Mouse (Mus musculus): Measurements from ENCODE around the gene Ciz1. TPM values are rescaled to one million over a fixed set of nuclear protein-coding genes. Genes with fewer than 3 reads are reported as not detected.
"Not testable (repeated sequence)": the region's sequence is repeated elsewhere in the genome, so short reads cannot be mapped to it uniquely, and the experiment has no call there.

Gene Ciz1
- polyA plus RNA-seq, 1 experiment from 2014 or later, result 57.0 TPM

DNA sequence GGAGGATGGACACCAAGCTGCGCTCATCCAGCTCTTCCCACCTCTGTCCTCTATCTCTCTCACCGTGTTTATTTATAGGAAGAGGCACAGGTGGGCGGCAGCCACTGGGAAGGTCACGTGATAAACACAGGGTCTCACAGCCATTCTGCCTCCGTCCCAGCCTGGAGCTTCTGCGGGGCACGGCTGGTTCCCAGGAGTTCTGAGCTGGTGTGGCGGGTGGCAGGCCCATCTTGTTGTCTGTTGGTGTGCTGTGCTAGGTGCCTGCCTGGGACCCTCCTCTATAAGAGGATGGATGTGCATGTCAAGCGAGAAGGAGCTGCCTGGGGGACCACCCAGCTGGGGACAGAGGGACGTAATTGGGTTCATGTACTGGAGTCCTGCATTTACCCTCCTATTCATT is 6.3 kb downstream of the Ciz1 start:
- DNase-seq (ENCODE audit: low spot score), result no peak
- Histone ChIP-seq H3K4me2 (ENCODE audit: low read depth) (no peak overlapping the region), H3K4me3 (ENCODE audit: low read depth, low read length) (no peak overlapping the region), H3K4me1 (ENCODE audit: control insufficient read depth, insufficient read depth, low read length) (peaks cover 9% of the 10 kb centered on the region; the same call in 1 of the 2 replicates), H3K36me3 (ENCODE audit: control insufficient read depth, insufficient read depth, low read length) (no peaks in the 10 kb centered on the region), H3K9me3 (ENCODE audit: control insufficient read depth, low read length) (no peaks in the 10 kb centered on the region), H3K27ac (ENCODE audit: low read depth, low read length) (no peak overlapping the region), H3K27me3 (ENCODE audit: control insufficient read depth, insufficient read depth, low read length) (peaks cover 8% of the 10 kb centered on the region), H3K9ac (ENCODE audit: low read length) (no peak overlapping the region)
- ATAC-seq (ENCODE audit: insufficient read depth, low FRiP score, low TSS enrichment), result no peak
- 63% methylated on average over 10 of the region's 10 CpGs for WGBS

DNA sequence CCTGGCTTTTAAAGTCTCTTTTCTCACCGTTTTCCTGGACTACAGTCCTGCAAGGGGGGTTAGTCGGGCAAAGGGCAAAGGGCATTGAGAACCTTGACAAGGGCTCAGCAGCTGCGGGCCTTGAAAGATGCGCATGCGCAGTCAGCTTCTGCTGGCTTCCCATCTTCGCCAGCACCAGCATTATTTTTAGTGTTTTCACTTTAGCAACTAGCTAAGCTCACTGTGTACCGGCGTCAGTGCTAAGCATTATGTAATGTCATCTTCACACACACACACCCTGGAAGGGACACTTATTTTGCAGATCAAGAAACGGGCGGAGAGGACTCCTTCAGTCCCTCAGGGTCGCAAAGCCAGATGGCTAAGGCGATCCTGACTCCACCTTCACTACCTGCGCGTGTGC is 8.6 kb downstream of the Ciz1 start:
- WGBS, result 5% methylated on average over 14 of the region's 14 CpGs
- no peak for ATAC-seq (ENCODE audit: insufficient read depth, low FRiP score, low TSS enrichment)

DNA sequence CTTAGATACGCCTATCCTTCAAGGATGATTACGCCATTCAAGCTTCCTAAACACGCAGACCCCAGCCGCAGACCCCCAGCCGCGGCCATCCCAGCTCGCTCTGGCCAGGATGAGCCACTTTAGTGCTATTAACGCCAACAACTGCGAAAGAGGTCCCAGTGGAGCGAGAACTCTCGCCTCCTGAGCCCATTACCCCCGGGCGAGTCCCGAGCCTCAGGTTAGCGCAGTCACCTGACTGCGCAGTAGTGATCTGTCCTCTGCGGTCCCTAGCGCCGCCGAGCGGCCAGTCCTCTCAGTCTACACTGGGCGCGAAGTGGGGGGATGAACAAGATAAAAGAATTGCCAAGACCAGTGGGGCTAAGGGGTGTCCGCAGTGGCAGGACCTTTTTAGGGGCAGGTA is 9.3 kb downstream of the Ciz1 start:
- DNase-seq (ENCODE audit: low spot score) (peak; percentile 75), ATAC-seq (ENCODE audit: insufficient read depth, low FRiP score, low TSS enrichment) (peak; percentile 52; the same call in 1 of the 2 replicates)
- Histone ChIP-seq H3K27ac (ENCODE audit: low read depth, low read length) (no peak overlapping the region), H3K9ac (ENCODE audit: low read length) (peak overlapping the region; percentile 32; the same call in 1 of the 2 replicates), H3K27me3 (ENCODE audit: control insufficient read depth, insufficient read depth, low read length) (peaks cover 8% of the 10 kb centered on the region), H3K4me2 (ENCODE audit: low read depth) (peak overlapping the region; percentile 61), H3K36me3 (ENCODE audit: control insufficient read depth, insufficient read depth, low read length) (peaks cover 3% of the 10 kb centered on the region; the same call in 1 of the 2 replicates), H3K4me3 (ENCODE audit: low read depth, low read length) (peak overlapping the region; percentile 31), H3K9me3 (ENCODE audit: control insufficient read depth, low read length) (no peaks in the 10 kb centered on the region), H3K4me1 (ENCODE audit: control insufficient read depth, insufficient read depth, low read length) (peaks cover 16% of the 10 kb centered on the region)
- WGBS, result 2% methylated on average over 24 of the region's 24 CpGs

More for the DNA sequence above, 8.6 kb downstream of the Ciz1 start:
- Histone ChIP-seq H3K9ac (ENCODE audit: low read length) (no peak overlapping the region; the same call in 1 of the 2 replicates), H3K27me3 (ENCODE audit: control insufficient read depth, insufficient read depth, low read length) (peaks cover 8% of the 10 kb centered on the region), H3K27ac (ENCODE audit: low read depth, low read length) (no peak overlapping the region), H3K36me3 (ENCODE audit: control insufficient read depth, insufficient read depth, low read length) (peaks cover 2% of the 10 kb centered on the region; the same call in 1 of the 2 replicates), H3K4me1 (ENCODE audit: control insufficient read depth, insufficient read depth, low read length) (peaks cover 16% of the 10 kb centered on the region), H3K9me3 (ENCODE audit: control insufficient read depth, low read length) (no peaks in the 10 kb centered on the region), H3K4me3 (ENCODE audit: low read depth, low read length) (peak overlapping the region; percentile 31), H3K4me2 (ENCODE audit: low read depth) (peak overlapping the region; percentile 61)
- peak; percentile 73 for DNase-seq (ENCODE audit: low spot score)

DNA sequence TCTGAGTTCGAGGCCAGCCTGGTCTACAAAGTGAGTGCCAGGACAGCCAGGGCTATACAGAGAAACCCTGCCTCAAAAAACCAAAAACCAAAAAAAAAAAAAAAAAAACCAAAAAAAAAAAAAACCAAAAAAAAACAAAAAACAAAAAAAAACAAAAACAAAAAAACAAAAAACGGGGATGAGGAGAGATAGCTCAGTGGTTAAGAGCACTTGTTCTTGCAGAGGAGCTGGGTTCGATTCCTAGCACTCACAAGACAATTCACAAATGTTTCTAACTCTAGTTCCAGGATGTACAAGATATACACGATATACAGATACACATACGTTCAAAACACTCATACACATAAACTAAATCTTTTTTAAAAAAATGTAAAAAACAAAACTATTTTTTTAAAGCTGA is 10.1 kb downstream of the Ciz1 start:
- H3K9ac ChIP-seq (ENCODE audit: low read length); ATAC-seq (ENCODE audit: insufficient read depth, low FRiP score, low TSS enrichment); DNase-seq (ENCODE audit: low spot score); H3K9me3 ChIP-seq (ENCODE audit: control insufficient read depth, low read length); H3K36me3 ChIP-seq (ENCODE audit: control insufficient read depth, insufficient read depth, low read length); H3K27me3 ChIP-seq (ENCODE audit: control insufficient read depth, insufficient read depth, low read length); H3K27ac ChIP-seq (ENCODE audit: low read depth, low read length): not testable (repeated sequence)
- Histone ChIP-seq H3K4me3 (ENCODE audit: low read depth, low read length) (peak overlapping the region; percentile 84), H3K4me1 (ENCODE audit: control insufficient read depth, insufficient read depth, low read length) (peaks cover 16% of the 10 kb centered on the region), H3K4me2 (ENCODE audit: low read depth) (peak overlapping the region; percentile 77)
- 39% methylated on average over 5 of the region's 5 CpGs for whole genome bisulfite sequencing

DNA sequence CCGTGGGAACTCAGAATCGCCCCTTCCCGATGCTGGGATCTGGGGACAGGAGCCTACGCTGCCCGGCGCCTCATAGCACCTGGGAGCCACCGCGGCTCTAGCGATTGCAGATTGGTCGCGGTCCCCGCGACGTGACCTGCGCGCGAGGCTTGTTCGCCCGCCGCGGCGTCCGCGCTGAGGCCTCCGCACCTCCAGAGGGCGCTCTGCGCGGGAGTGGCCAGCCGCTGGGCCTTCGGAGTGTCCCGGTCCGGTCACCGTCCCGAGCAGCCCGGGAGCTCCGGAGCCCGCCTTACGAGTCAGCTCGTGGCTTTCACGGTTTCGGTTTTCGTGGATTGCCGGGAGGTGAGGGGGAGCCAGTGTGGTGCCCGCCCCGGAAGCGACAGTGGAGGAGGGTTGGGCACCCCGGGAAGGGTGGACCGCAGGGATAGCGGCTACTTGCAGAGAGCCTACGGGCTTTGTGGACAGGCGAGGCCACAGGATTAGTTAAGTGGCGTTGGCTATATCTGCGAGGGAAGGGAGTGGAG is 10.8 kb downstream of the Ciz1 start:
- H3K36me3 ChIP-seq (ENCODE audit: control insufficient read depth, insufficient read depth, low read length), result peaks cover 8% of the 10 kb centered on the region; the same call in 1 of the 2 replicates
- peak overlapping the region; percentile 76 for H3K27ac ChIP-seq (ENCODE audit: low read depth, low read length)
- peaks cover 8% of the 10 kb centered on the region for H3K27me3 ChIP-seq (ENCODE audit: control insufficient read depth, insufficient read depth, low read length)
- no peaks in the 10 kb centered on the region for H3K9me3 ChIP-seq (ENCODE audit: control insufficient read depth, low read length)
- DNase-seq (ENCODE audit: low spot score) (peak; percentile 92), ATAC-seq (ENCODE audit: insufficient read depth, low FRiP score, low TSS enrichment) (peak; percentile 78)
- H3K4me2 ChIP-seq (ENCODE audit: low read depth), result peak overlapping the region; percentile 77
- H3K9ac ChIP-seq (ENCODE audit: low read length), result peak overlapping the region; percentile 92
- H3K4me3 ChIP-seq (ENCODE audit: low read depth, low read length), result peak overlapping the region; percentile 84
- WGBS, result under 1% methylated on average over 53 of the region's 53 CpGs
- H3K4me1 ChIP-seq (ENCODE audit: control insufficient read depth, insufficient read depth, low read length), result peaks cover 16% of the 10 kb centered on the region

DNA sequence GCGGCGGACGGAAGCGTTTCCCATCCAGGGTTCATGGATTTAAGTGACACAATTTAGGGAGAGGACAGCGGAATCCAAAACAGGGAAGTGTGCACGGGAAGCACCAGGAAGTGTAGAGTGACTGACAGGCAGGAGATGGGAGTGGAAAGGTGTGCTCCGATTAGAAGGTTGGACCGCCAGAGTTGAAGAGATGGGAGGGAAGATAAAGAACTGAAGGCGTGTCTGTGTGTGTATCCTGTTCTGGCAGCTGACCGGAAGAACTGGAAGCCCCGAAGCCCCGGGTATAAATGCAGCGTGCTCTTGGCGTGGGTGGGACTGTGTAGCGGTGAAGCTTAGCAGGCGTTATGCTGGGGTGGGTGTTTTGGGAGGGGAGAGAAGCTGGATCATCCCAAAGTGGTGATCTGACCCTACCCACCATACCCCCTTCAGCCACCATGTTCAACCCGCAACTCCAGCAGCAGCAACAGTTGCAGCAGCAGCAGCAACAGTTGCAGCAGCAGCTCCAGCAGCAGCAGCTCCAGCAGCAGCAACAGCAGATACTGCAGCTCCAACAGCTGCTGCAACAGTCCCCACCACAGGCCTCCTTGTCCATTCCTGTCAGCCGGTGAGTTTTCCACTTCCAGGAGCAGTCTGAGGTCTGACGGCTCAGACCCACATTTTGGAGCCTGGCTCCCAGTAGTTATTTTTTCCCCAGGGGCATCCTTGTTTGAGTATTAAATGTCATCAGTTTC is 11.4 kb downstream of the Ciz1 start:
- H3K27me3 ChIP-seq (ENCODE audit: control insufficient read depth, insufficient read depth, low read length), result peaks cover 8% of the 10 kb centered on the region
- DNase-seq (ENCODE audit: low spot score), result no peak

DNA sequence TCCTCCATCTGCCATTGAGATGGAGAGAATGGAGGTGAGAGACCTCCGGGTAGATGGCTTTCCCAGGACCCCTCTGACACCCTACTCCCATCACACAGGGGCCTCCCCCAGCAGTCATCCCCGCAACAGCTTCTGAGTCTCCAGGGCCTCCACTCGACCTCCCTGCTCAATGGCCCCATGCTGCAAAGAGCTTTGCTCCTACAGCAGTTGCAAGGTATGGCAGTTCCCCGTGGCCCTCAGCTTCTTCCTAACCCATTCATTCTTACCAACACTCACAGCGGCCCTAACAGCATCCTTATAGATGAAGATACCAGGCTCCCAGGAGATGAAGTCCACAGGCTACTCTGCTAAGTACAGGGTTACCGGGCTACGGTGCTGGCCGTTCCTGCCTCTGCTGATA is 12.0 kb downstream of the Ciz1 start:
- Histone ChIP-seq H3K36me3 (ENCODE audit: control insufficient read depth, insufficient read depth, low read length) (peaks cover 8% of the 10 kb centered on the region; the same call in 1 of the 2 replicates), H3K4me3 (ENCODE audit: low read depth, low read length) (peak overlapping the region; percentile 84; the same call in 1 of the 2 replicates), H3K4me2 (ENCODE audit: low read depth) (peak overlapping the region; percentile 77), H3K27me3 (ENCODE audit: control insufficient read depth, insufficient read depth, low read length) (peaks cover 8% of the 10 kb centered on the region), H3K9me3 (ENCODE audit: control insufficient read depth, low read length) (no peaks in the 10 kb centered on the region), H3K27ac (ENCODE audit: low read depth, low read length) (no peak overlapping the region), H3K9ac (ENCODE audit: low read length) (peak overlapping the region; percentile 92; the same call in 1 of the 2 replicates), H3K4me1 (ENCODE audit: control insufficient read depth, insufficient read depth, low read length) (peaks cover 16% of the 10 kb centered on the region)
- no peak for DNase-seq (ENCODE audit: low spot score)
- no peak for ATAC-seq (ENCODE audit: insufficient read depth, low FRiP score, low TSS enrichment)
- 88% methylated on average over 8 of the region's 8 CpGs for WGBS

More for the DNA sequence above, 11.4 kb downstream of the Ciz1 start:
- Histone ChIP-seq H3K36me3 (ENCODE audit: control insufficient read depth, insufficient read depth, low read length) (peaks cover 8% of the 10 kb centered on the region; the same call in 1 of the 2 replicates), H3K4me2 (ENCODE audit: low read depth) (peak overlapping the region; percentile 77), H3K27ac (ENCODE audit: low read depth, low read length) (peak overlapping the region; percentile 76), H3K9me3 (ENCODE audit: control insufficient read depth, low read length) (no peaks in the 10 kb centered on the region), H3K9ac (ENCODE audit: low read length) (peak overlapping the region; percentile 92), H3K4me1 (ENCODE audit: control insufficient read depth, insufficient read depth, low read length) (peaks cover 16% of the 10 kb centered on the region), H3K4me3 (ENCODE audit: low read depth, low read length) (peak overlapping the region; percentile 84)
- WGBS, result 14% methylated on average over 17 of the region's 19 CpGs
- ATAC-seq (ENCODE audit: insufficient read depth, low FRiP score, low TSS enrichment), result peak; percentile 17; the same call in 1 of the 2 replicates

DNA sequence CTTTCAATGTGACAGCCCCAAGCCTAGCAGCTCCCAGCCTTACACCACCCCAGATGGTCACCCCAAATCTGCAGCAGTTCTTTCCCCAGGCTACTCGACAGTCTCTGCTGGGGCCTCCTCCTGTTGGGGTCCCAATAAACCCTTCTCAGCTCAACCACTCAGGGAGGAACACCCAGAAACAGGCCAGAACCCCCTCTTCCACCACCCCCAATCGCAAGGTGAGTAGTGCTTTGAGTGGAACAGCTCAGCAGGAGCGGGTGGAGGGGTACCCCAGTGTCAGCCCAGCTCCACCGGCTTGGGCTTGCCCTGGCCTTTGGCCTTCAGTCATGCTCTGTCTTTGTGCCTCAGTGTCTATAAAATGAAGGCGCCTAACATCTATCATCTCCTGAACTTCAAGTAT is 15.2 kb downstream of the Ciz1 start:
- no peak for ATAC-seq (ENCODE audit: insufficient read depth, low FRiP score, low TSS enrichment)
- Histone ChIP-seq H3K4me3 (ENCODE audit: low read depth, low read length) (no peak overlapping the region), H3K27me3 (ENCODE audit: control insufficient read depth, insufficient read depth, low read length) (no peaks in the 10 kb centered on the region), H3K4me2 (ENCODE audit: low read depth) (no peak overlapping the region), H3K36me3 (ENCODE audit: control insufficient read depth, insufficient read depth, low read length) (peaks cover 24% of the 10 kb centered on the region), H3K27ac (ENCODE audit: low read depth, low read length) (no peak overlapping the region), H3K9ac (ENCODE audit: low read length) (no peak overlapping the region), H3K9me3 (ENCODE audit: control insufficient read depth, low read length) (no peaks in the 10 kb centered on the region), H3K4me1 (ENCODE audit: control insufficient read depth, insufficient read depth, low read length) (peaks cover 8% of the 10 kb centered on the region)
- WGBS, result 97% methylated on average over 5 of the region's 5 CpGs
- DNase-seq (ENCODE audit: low spot score), result no peak
